Mouse (Mus musculus): ENCODE measurements around the gene Pttg1ip. TPM values are rescaled to one million over a fixed set of nuclear protein-coding genes. Genes with fewer than 3 reads are reported as not detected.

Pttg1ip gene
- polyA plus RNA-seq, 1 experiment from 2014 or later: 67.2 TPM

DNA sequence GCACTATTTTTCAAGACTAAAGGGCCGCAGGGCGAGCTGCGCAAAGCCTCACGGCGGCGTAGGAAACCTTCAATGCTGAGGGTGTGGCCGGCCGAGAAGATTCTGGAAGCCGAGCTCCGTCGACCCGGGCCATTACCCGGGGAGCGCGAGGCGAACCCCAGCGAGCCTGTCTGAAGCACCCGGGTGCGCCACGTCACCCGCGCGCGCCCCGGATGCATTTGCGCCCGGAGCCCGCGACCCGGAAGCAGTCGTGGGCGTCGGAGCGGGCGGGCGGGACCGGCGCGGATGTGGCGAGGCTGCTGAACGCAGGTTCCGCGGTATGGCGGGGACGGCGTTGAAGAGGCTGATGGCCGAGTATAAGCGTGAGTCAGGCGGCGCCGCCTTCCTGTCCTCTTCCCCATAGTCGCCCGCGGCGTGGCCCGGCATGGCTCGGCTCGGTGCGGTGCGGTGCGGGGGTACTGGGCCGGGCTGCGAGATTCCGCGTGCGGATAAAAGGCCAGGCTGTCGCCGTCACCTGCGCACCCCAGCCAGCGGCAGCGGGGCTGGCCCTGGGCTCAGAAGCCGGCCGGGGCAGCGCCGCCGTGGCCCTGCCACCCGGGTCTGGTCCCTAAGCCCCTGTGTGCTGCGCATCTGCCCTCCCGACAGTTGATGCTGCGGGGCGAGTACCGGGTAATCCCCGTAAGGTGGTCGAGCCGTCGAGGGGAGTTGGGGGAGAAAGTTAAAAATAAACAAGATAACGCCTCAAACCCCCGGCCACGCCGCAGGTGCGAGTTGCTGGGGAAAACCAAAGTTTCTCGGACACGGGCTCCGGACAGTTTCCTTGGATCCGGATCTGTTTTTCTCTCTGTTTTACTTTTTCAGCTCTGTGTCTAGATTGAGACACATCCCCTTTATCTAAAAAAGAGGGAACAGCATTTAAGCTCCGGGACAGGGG is 40.8 kb downstream of the Pttg1ip start, which contains the start of gene Ube2g2:
Gene Ube2g2, plus strand, starts transcription at position 221 of the 934 bp plus-strand sequence.
- Histone ChIP-seq H3K4me1 (replicated peaks) (peaks cover 26% of the 10 kb centered on the region), H3K27ac (peak within 1 kb of the TSS; percentile 93), H3K36me3 (peaks cover 50% of the 10 kb centered on the region), H3K27me3 (ENCODE audit: insufficient read depth, poor library complexity, severe bottlenecking) (no peaks in the 10 kb centered on the region), H3K4me3 (peak within 1 kb of the TSS; percentile 76), H3K9me3 (no peaks in the 10 kb centered on the region)
- DNase-seq (ENCODE audit: low spot score): peak; percentile 86
- under 1% methylated on average over 96 of the region's 96 CpGs for WGBS

DNA sequence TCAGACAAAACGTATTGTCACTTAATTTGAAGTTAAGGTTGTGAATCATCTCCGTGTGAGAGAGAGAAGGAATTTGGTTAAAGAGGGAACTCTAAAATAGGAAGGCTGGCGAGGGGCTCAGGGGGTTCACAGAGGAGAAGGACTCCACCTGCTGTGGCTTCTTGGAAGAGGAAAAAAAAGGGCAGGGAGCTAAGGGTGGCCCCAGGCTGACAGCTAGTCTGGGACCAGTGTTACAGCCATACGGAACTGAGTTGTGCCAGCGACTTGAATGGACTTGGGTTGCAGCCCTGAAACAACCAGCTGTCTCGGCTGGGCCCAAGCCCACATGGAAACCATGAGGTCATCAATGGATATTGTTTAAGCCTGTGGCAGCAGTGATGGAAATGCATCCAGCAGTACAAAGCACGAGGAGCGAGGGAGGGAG is 41.6 kb downstream of the Pttg1ip start:
- 17% methylated on average over 8 of the region's 8 CpGs for WGBS
- peak overlapping the region; percentile 93 for H3K27ac ChIP-seq

DNA sequence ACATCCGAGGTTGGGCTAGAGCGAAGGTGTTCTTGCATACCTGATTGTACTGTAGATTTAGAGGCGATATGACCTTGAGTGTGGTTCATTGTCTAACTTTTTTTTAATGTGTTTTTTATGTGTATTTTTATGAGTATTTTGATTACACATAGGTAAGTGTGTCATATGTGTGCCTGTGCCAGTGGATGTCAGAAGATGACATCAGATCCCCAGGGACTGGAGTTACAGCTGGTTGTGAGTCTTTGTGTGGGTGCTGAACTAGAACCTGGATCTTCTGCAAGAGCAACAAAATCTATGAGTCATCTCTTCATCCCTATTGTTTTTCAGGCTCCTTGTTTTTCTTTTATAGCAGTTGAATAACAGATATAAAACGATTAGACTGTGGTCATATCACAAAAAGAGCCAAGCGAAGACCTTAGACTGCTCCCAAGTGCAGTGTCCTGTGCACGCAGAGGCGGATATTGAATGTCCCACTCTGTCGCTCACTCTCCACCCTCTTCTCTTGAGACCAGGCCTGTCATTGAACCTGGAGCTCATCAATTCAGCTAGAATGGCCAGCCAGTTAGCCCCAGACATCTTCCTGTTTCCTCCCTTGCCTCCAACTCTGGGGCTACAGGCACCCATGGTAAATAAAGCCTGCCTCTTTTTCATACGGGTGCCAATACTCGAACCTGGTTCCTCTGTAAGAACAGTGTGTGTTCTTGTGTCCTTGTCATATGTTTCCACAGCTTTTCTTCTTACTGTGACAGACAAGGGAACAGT is 42.3 kb downstream of the Pttg1ip start:
- H3K4me1 ChIP-seq (replicated peaks): peaks cover 30% of the 10 kb centered on the region
- WGBS: 92% methylated on average over 10 of the region's 10 CpGs
- no peak for DNase-seq (ENCODE audit: low spot score)
- no peaks in the 10 kb centered on the region for H3K27me3 ChIP-seq (ENCODE audit: insufficient read depth, poor library complexity, severe bottlenecking)
- no peaks in the 10 kb centered on the region for H3K9me3 ChIP-seq
- H3K27ac ChIP-seq: no peak overlapping the region
- H3K4me3 ChIP-seq: peak overlapping the region; percentile 76
- peaks cover 39% of the 10 kb centered on the region for H3K36me3 ChIP-seq

More for the DNA sequence above, 41.6 kb downstream of the Pttg1ip start:
- Histone ChIP-seq H3K36me3 (peaks cover 42% of the 10 kb centered on the region), H3K27me3 (ENCODE audit: insufficient read depth, poor library complexity, severe bottlenecking) (no peaks in the 10 kb centered on the region), H3K4me1 (replicated peaks) (peaks cover 26% of the 10 kb centered on the region), H3K4me3 (peak overlapping the region; percentile 76), H3K9me3 (no peaks in the 10 kb centered on the region)
- DNase-seq (ENCODE audit: low spot score): peak; percentile 14

DNA sequence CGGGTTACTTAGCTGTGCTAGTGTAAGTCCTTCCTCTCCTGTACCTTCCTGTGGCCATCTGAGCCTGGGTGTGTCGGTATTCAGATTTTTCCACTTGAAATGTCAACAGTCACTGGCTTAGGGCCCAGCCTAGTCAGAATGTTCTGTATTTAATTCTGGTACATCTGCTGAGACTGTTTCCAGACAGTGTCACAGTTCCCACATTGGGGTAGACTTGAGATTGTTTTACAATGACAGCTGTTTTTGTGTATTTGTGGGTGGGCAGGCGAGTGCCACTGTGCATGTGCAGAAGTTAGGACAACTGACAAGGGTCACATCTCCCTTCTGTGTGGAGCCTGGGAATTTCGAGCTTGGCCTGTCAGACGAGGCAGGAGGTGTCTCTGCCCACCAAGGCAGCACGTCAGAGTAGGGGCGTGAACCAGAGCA is 43.1 kb downstream of the Pttg1ip start:
- 79% methylated on average over 7 of the region's 7 CpGs for WGBS

DNA sequence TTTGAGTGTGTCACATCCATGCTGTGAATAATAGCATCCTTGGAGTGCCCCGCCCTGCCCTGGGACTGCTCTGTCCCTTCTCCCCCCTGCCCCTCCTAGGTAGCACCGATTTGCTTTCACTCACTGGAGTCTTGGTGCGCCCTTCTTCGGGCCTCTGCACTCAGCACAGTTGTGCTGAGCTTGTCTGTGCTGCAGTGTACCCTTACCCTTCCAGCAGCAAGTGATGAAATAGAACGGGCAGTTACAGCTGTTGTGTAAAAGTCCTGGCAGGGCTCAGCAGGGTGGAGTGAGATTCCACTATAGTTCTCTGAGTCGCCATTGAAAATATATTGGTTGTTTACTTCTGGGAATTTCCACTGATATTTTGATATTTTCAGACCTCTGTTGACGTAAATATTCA is 44.5 kb downstream of the Pttg1ip start:
- peaks cover 30% of the 10 kb centered on the region for H3K4me1 ChIP-seq (replicated peaks)
- no peak overlapping the region for H3K4me3 ChIP-seq
- no peak overlapping the region for H3K27ac ChIP-seq
- H3K36me3 ChIP-seq: peaks cover 38% of the 10 kb centered on the region
- DNase-seq (ENCODE audit: low spot score): no peak
- H3K27me3 ChIP-seq (ENCODE audit: insufficient read depth, poor library complexity, severe bottlenecking): no peaks in the 10 kb centered on the region
- no peaks in the 10 kb centered on the region for H3K9me3 ChIP-seq
- WGBS: 88% methylated on average over 7 of the region's 7 CpGs

More for the DNA sequence above, 43.1 kb downstream of the Pttg1ip start:
- Histone ChIP-seq H3K27ac (no peak overlapping the region; the same call in 1 of the 2 replicates), H3K4me3 (no peak overlapping the region), H3K9me3 (no peaks in the 10 kb centered on the region), H3K36me3 (peaks cover 37% of the 10 kb centered on the region), H3K27me3 (ENCODE audit: insufficient read depth, poor library complexity, severe bottlenecking) (no peaks in the 10 kb centered on the region), H3K4me1 (replicated peaks) (peaks cover 30% of the 10 kb centered on the region)
- no peak for DNase-seq (ENCODE audit: low spot score)

DNA sequence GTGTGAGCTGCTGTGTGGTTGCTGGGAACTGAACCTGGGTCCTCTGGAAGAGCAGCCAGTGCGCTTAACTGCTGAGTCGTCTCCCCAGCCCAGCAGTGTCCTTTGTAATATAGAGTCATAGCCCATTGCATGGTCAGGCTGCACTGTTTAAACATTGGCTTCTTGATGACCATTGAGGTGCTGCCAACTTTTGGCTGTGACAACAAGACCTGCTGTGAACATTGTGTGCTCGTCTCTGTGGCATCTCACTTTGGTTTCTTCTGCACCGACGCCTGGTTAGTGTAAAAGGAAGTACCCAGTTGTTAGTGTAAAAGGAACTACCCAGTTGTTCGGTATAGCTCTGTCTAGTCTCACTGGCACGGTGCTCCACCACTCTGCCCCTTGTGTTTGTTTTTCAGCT is 45.1 kb downstream of the Pttg1ip start:
- H3K27me3 ChIP-seq (ENCODE audit: insufficient read depth, poor library complexity, severe bottlenecking): no peaks in the 10 kb centered on the region
- H3K4me3 ChIP-seq: no peak overlapping the region
- 84% methylated on average over 7 of the region's 7 CpGs for WGBS
- H3K9me3 ChIP-seq: no peaks in the 10 kb centered on the region
- peaks cover 44% of the 10 kb centered on the region for H3K36me3 ChIP-seq
- H3K27ac ChIP-seq: no peak overlapping the region
- DNase-seq (ENCODE audit: low spot score): no peak
- peaks cover 28% of the 10 kb centered on the region for H3K4me1 ChIP-seq (replicated peaks)

DNA sequence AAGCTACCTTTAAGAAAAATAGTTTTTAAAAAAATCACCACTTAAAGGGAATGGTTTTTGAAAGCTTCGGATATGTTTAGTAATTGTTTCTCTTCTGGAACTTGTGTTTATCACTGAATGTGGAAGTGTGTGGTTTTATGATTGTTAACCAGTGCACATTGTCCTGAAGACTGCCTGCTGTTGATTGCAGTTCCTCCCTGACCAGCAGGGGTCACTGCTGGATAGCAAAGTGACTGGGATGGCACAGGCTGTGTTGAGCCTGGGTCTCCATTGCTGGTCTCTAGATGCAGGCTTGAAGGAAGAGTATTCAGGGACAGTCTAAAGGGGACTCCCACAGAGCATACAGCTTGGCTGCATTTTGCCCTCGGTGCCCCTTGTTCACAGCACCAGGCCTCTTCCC is 46.0 kb downstream of the Pttg1ip start:
- Histone ChIP-seq H3K9me3 (no peaks in the 10 kb centered on the region), H3K36me3 (peaks cover 50% of the 10 kb centered on the region), H3K27me3 (ENCODE audit: insufficient read depth, poor library complexity, severe bottlenecking) (no peaks in the 10 kb centered on the region), H3K27ac (no peak overlapping the region), H3K4me1 (replicated peaks) (peaks cover 26% of the 10 kb centered on the region), H3K4me3 (no peak overlapping the region)
- DNase-seq (ENCODE audit: low spot score): peak; percentile 81
- 41% methylated on average over 2 of the region's 2 CpGs for WGBS

DNA sequence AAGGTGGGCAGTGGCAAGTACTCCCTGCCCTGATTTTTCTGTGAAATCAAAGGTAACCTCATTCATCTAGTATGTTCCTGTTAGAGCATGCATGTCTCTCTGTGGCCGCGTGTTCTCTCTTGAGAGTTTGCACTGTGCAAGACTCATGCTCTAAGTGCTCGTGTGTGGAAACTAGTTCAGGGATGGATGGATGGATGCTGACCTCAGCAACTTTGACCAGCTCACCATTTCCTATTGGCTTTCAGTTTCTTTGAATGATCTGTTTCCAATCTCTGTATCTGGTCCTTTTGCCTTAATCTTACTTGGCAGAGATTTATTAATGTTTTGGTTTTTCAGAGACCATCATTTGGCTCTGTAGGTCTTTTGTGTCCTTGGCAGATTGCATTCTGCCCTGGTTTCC is 47.6 kb downstream of the Pttg1ip start:
- Histone ChIP-seq H3K4me3 (no peak overlapping the region), H3K27me3 (ENCODE audit: insufficient read depth, poor library complexity, severe bottlenecking) (no peaks in the 10 kb centered on the region), H3K27ac (no peak overlapping the region), H3K4me1 (replicated peaks) (peaks cover 13% of the 10 kb centered on the region), H3K9me3 (no peaks in the 10 kb centered on the region), H3K36me3 (peaks cover 62% of the 10 kb centered on the region)
- DNase-seq (ENCODE audit: low spot score): no peak
- WGBS: 89% methylated on average over 3 of the region's 3 CpGs

DNA sequence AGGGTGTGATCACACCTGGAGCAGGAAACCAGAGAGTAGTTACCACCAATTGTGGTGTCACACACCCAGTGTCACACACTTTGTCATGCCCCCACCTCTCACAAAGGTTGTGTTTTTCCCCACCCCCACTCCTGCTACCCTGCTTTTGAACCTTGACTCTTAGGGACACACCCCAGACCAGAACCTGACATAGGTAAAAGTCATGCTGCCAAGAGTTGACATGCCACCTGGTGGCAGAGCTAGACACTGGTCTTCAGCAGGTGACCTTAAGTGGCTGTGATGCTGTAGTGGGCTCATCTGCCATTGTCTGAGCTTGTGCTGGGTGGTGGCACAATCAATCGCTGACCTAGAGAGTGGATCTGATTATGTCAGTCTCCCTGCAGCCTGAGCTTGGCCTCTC is 48.5 kb downstream of the Pttg1ip start:
- no peaks in the 10 kb centered on the region for H3K9me3 ChIP-seq
- no peaks in the 10 kb centered on the region for H3K27me3 ChIP-seq (ENCODE audit: insufficient read depth, poor library complexity, severe bottlenecking)
- H3K36me3 ChIP-seq: peaks cover 62% of the 10 kb centered on the region
- no peak overlapping the region for H3K27ac ChIP-seq
- WGBS: 90% methylated on average over 1 of the region's 1 CpGs
- peaks cover 5% of the 10 kb centered on the region for H3K4me1 ChIP-seq (replicated peaks)
- H3K4me3 ChIP-seq: no peak overlapping the region
- DNase-seq (ENCODE audit: low spot score): no peak

DNA sequence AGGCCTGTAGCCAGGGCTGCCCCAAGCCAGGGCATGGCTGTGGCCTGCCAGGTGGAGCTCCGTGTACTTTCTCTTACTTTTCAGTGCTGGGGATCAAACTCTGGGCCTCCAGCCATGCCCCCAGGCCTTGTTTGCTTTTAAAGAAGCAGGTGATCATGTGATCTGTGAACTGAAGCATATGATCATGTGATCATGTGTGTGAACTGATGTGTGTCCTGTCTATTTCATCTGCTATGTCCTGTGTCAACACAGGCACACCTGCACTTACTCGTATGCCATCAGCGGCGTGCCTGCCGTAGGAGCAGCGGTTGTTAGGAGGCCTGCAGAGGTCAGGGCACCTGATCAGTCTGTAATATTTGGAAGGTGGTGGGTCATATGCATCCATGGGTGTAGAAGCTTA is 52.5 kb downstream of the Pttg1ip start:
- 0 out of 2 replicates have a peak, but pooled peaks cover 3% of the 10 kb centered on the region for H3K4me1 ChIP-seq (replicated peaks)
- H3K27ac ChIP-seq: no peak overlapping the region
- H3K4me3 ChIP-seq: no peak overlapping the region
- H3K27me3 ChIP-seq (ENCODE audit: insufficient read depth, poor library complexity, severe bottlenecking): no peaks in the 10 kb centered on the region
- DNase-seq (ENCODE audit: low spot score): no peak
- H3K36me3 ChIP-seq: peaks cover 78% of the 10 kb centered on the region
- WGBS: 87% methylated on average over 6 of the region's 6 CpGs
- no peaks in the 10 kb centered on the region for H3K9me3 ChIP-seq

DNA sequence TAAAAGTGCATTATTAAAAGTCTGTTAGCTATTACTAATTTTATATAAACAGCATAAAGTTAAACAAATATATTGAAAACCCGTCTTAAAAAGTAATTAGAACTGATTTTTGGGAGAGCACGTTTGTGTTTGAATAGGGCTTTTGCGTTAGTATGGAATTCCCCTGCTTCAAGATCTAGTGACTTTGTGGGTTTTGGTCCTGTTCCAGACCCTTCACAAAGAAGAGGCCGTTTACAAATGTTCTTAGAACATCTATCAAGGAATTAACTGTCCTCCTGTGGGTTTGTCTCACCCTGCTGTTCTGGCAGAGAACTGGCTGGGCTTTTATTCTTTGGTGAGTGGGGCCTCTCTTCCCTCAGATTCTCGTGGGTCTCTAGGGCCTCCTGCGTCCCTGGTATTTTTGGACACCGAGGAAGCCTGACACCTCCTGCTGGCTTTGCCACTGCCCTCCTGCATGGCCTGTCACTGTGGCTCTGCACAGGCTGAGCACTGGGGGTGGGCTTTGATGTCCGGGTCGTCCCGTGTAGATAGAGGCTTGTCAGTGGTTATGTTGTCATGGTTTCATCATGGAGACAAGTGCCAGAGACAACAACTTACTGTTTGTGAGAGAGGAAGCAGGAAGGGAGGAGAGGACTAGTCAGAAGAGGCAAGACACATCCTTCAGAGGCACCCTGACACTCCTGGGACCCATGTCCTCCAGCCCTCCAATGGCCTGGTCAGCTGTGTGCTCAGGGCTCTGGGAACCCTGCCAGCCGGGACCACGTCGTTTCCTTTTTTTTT is 53.1 kb downstream of the Pttg1ip start:
- 0 out of 2 replicates have a peak, but pooled peaks cover 4% of the 10 kb centered on the region for H3K4me1 ChIP-seq (replicated peaks)
- DNase-seq (ENCODE audit: low spot score): no peak
- no peak overlapping the region for H3K27ac ChIP-seq
- no peaks in the 10 kb centered on the region for H3K27me3 ChIP-seq (ENCODE audit: insufficient read depth, poor library complexity, severe bottlenecking)
- H3K36me3 ChIP-seq: peaks cover 81% of the 10 kb centered on the region
- WGBS: 80% methylated on average over 13 of the region's 13 CpGs
- H3K4me3 ChIP-seq: no peak overlapping the region
- H3K9me3 ChIP-seq: no peaks in the 10 kb centered on the region

DNA sequence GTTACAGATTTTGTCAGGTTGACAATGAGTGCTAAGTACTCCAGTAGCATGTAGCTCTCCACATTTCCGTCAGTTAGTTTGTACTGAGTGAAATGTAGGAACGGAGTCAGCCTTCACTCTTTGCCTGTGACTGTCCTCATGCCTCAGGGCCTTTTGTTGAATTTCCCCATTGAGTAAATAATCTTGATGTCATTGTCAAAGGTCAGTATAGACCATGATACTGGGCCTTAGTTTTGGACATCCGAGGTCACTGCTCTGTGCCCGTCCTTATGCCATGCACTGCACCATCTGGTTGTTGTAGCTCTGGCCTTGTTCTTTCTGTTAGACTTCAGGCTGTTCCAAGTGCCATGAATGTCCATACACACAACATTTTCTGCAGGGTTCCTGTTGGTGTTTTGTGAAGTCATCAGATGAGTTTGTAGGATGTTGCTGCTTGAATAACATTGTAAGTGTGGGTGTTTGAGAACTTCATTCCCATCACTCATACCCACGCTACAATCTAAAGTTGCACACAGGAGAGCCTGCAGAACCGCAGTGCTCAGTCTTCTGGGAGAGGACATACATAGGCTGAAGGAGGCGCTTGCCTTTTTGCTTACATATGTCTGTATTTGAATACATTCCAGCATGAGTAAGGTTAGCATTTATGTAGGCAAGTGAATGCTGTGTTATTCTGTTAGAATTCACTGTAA is 54.9 kb downstream of the Pttg1ip start:
- no peak for DNase-seq (ENCODE audit: low spot score)
- Histone ChIP-seq H3K4me1 (replicated peaks) (0 out of 2 replicates have a peak, but pooled peaks cover 4% of the 10 kb centered on the region), H3K9me3 (no peaks in the 10 kb centered on the region), H3K36me3 (peaks cover 93% of the 10 kb centered on the region), H3K27ac (no peak overlapping the region), H3K4me3 (no peak overlapping the region), H3K27me3 (ENCODE audit: insufficient read depth, poor library complexity, severe bottlenecking) (no peaks in the 10 kb centered on the region)
- WGBS: 90% methylated on average over 7 of the region's 7 CpGs

Data from hindbrain, embryonic 10.5 days (tissue).